In the genomic region with DNA sequence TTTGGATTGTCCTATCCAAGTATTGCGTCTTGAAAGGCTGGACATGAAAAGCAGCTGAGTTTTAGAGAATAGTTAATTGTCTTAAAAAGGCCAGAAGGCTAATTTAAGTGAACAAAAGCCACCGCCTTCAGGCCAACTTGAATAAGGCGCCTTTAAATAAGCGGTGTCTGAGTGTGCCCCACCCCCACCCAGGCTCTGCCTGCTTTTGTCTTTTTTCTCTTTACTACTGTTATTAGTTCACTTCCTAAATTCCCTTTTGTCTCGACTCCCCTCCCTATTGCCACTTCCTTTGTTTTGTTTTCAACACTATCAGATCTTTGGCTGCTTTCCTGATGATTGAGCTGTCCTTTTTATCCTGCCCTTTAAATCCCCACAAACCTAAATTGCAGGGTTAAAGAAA, we compare ENCODE assay signal across 8 mouse cellular contexts. TPM values are rescaled to one million over a fixed set of nuclear protein-coding genes. Genes with fewer than 3 reads are reported as not detected.
DNase-seq lines count a peak whose midpoint lies in the region; ATAC-seq lines count a peak whose summit lies in the region.

No protein-coding gene starts in this region.

- H3K27me3 ChIP-seq in forebrain, embryonic 11.5 days (ENCODE audit: control insufficient read depth, insufficient read depth, low read length), result no peaks in the 10 kb centered on the region

- H3K27ac ChIP-seq in forebrain, embryonic 11.5 days (ENCODE audit: low read depth, low read length), result peak overlapping the region; percentile 97
- H3K27ac ChIP-seq in macrophage, result peak overlapping the region; percentile 89

- intact Hi-C loops in heart, postnatal 36 days (cut with DNase I), result loop anchor here (5.0 kb wide), 1 partner anchor 588 kb away; no protein-coding TSS in a partner anchor

- no peaks in the 10 kb centered on the region; the same call in 1 of the 2 replicates for H3K4me1 ChIP-seq in forebrain, embryonic 11.5 days (replicated peaks; ENCODE audit: control insufficient read depth, insufficient read depth, low read length)

- peak; percentile 53 to 85 for DNase-seq in adrenal gland, adult (ENCODE audit: inconsistent age in 2 of 2, low spot score in 1 of 2)
- no peak for DNase-seq in adrenal gland, adult 8-10 months
- peak; percentile 32 to 67 for DNase-seq in adrenal gland, postnatal 36 days
- peak; percentile 67 for DNase-seq in forebrain, embryonic 11.5 days (ENCODE audit: low spot score)
- peak; percentile 41 to 48 for DNase-seq in heart, postnatal 36 days
- peak; percentile 64 to 75 for DNase-seq in kidney, postnatal 4 days
- peak; percentile 8 to 32 for DNase-seq in spleen, postnatal 36 days (ENCODE audit: low spot score in 2 of 2)

- 2% methylated on average over 5 of the region's 5 CpGs for WGBS in forebrain, embryonic 11.5 days
- 2% methylated on average over 5 of the region's 5 CpGs for WGBS in macrophage (ENCODE audit: missing documents)

- peak; percentile 44 for ATAC-seq in forebrain, embryonic 11.5 days (replicated peaks; ENCODE audit: low FRiP score)

- peak overlapping the region; percentile 56 for H3K4me2 ChIP-seq in forebrain, embryonic 11.5 days (ENCODE audit: low read depth, low read length, severe bottlenecking)

- H3K4me3 ChIP-seq in forebrain, embryonic 11.5 days (ENCODE audit: low read depth, low read length), result peak overlapping the region; percentile 48; the same call in 1 of the 2 replicates
- H3K4me3 ChIP-seq in macrophage (ENCODE audit: inconsistent target), result peak overlapping the region; percentile 54

- no peaks in the 10 kb centered on the region for H3K9me3 ChIP-seq in forebrain, embryonic 11.5 days (ENCODE audit: control insufficient read depth, low read length)

- H3K9ac ChIP-seq in forebrain, embryonic 11.5 days (ENCODE audit: low read length), result peak overlapping the region; percentile 38; the same call in 1 of the 2 replicates

- H3K79me2 ChIP-seq in macrophage (ENCODE audit: inconsistent target), result no peaks in the 10 kb centered on the region

- no peaks in the 10 kb centered on the region for H3K36me3 ChIP-seq in forebrain, embryonic 11.5 days (ENCODE audit: control insufficient read depth, insufficient read depth, low read length)
- no peaks in the 10 kb centered on the region for H3K36me3 ChIP-seq in macrophage (ENCODE audit: inconsistent target)

RNA-seq across cellular contexts. Expression of a gene that starts 17.3 kb away (rescaled TPM):
- 10 to 100 TPM; 53.2 to 91.9 (median 84.1) TPM for total RNA-seq in adrenal gland, adult 8-10 months (2022)
- 100 to 1,000 TPM in 1 of 2 experiments, 10 to 100 TPM in 1; 80.0 to 129 TPM for total RNA-seq in adrenal gland, postnatal 36 days (2021)
- 124 and 130 TPM in 2 replicates for polyA plus RNA-seq in forebrain, embryonic 11.5 days (2014; fragmentation: Nextera tagmentation; extraction: Ambion mirVana)
- 10 to 100 TPM; 19.2 to 21.6 TPM for total RNA-seq in heart, postnatal 36 days (2021)
- 1,000 to 10,000 TPM in 21 of 26 experiments, 100 to 1,000 TPM in 5; 862 to 4,016 (median 1,637) TPM for total RNA-seq in macrophage (2018; cell fraction: chromatin; rRNA removed)
- 100 to 1,000 TPM in 3 of 26 experiments, 10 to 100 TPM in 23; 25.5 to 128 (median 65.5) TPM for total RNA-seq in macrophage (2018; cell fraction: cytosol; rRNA removed)
- total RNA-seq in macrophage (2018; cell fraction: nucleus; rRNA removed), result 1,000 to 10,000 TPM in 12 of 26 experiments, 100 to 1,000 TPM in 14; 362 to 2,858 (median 990) TPM
- polyA plus RNA-seq in macrophage (2018), result 45.8 to 98.1 TPM (median 64.9 TPM) in 3 replicates
